Mouse (Mus musculus) frontal cortex, postnatal 36 days (tissue): ENCODE data around the gene Vmn1r196.
"Not testable (repeated sequence)": the region's sequence is repeated elsewhere in the genome, so short reads cannot be mapped to it uniquely, and the experiment has no call there.

ENCODE experiments used
- DNase-seq, 2 experiments: peaks; one replicate each; pipeline ENCODE4 v3.0.0; 2022; ENCODE audit warnings: low spot score in 2 of 2

Gene Vmn1r196

DNA sequence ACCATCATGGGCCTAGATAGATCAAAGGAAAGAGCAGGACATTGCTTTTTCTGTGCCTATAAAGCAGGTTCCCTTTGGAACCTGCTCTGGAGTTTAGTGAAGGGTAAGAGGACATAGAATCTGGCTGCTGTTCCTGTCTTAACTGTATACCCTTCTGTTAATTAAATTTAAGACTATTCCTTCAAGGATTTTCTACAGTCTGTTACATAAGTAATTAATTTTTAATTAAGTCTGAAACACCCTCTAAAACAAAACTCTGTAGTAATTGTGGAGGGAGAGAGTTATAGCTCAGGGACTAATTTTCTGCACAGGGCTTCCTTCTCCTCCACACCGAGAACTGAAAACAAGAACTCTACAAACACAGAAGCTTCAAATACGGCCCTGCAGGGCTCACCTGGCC, at the start of gene Vmn1r196:
Gene Vmn1r196, plus strand, starts transcription at position 301 of the 400 bp plus-strand sequence.
- no peak for DNase-seq

DNA sequence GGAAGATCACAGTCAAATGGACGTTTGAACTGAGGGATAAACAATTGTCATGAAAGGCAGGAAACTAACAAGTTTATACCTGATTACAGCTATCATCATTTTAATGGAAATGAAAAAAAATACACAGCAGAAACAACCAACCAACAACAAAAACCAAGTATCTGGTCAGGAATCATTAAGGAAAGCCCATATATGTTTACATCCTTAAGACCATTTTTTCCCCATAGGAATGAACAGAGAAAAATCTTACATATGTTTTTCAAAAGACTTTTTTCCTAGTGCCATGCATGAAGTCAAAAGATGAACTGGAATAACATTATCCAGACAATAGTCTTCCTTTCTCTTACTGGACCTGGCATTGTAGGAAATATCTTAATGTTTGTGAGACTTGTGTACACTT, 45.8 kb upstream of the Vmn1r196 start, which contains the start of gene Vmn1r194:
Gene Vmn1r194, plus strand, starts transcription at position 301 of the 400 bp plus-strand sequence.
- no peak for DNase-seq

DNA sequence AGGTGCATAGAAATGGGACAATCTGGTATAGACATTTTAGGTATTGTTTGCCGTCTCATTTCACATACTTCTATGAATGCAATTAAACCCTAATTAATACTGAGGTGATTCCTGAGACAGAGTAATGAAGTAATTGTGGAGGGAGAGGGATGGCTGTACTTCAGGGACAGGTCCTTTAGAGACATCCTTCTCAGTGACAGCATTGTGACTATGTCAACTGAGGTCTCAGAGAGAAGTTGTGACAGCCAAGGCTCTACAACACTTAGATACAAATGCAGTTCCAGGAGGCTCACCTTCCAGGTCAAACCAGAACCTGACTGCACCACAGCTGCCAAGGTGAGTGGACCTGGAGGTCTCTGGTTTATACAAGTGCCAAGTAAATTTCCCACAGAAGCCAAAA, 19.5 kb upstream of the Vmn1r196 start, which contains the start of gene Vmn1r195:
Gene Vmn1r195, plus strand, starts transcription at position 301 of the 400 bp plus-strand sequence.
- not testable (repeated sequence) for DNase-seq

DNA sequence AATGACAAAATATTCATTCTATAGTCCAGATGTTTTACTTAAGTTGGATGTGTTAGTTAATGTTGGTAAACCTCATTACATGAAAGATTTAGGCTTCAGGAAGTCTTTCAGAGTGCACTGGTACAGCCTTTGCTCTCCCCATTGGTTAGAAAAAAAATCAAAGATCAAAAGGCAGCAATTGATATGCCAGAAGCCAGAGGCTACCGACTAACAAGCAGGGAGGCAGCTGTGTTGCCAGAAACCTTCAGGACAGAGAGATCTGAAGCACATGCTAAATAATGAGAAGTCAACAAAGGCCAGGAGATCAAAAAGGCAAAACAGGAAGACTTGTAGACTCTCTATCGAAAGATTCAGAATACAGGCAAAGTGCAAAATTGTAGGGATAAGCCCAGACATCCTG, 18.0 kb upstream of the Vmn1r196 start:
- DNase-seq, result no peak

DNA sequence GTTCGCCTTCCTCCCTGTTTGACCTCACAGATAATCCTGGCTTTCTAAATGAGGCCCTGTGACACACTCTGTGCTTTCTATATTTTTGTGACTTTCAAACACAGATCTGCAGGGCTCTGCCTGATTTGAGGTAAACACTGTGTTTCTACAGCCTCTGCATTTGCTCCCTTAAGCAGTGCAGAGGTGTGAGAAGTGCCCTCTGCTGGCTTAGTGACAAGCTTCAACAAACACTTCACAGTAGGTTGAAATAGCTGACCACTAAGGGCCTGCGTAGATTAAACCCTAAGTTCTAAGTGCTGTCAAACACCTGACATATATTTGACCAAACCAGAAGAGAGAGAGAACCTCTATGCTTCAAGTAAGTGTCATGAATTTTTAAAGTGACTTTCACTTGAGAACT, 5.1 kb upstream of the Vmn1r196 start:
- no peak for DNase-seq

DNA sequence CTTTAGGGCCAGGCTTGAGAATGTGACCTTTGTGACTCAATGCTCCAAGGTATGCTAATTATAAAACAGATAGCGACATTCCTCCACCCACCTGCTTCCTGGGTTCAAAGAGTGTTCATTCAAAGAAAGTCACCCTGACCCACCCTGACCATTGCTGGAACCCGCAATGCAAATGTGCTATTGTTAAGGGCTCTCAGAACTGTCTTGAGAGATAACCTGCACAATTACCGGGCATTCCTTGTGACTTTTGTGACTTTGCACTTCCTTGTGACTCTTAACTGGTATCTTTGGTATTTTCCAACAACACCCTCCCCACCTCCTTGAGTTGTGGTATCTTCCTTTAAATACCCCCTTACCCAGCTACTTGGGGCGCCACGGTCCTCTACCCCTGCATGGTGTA, 18.4 kb downstream of the Vmn1r196 start:
- not testable (repeated sequence) for DNase-seq

DNA sequence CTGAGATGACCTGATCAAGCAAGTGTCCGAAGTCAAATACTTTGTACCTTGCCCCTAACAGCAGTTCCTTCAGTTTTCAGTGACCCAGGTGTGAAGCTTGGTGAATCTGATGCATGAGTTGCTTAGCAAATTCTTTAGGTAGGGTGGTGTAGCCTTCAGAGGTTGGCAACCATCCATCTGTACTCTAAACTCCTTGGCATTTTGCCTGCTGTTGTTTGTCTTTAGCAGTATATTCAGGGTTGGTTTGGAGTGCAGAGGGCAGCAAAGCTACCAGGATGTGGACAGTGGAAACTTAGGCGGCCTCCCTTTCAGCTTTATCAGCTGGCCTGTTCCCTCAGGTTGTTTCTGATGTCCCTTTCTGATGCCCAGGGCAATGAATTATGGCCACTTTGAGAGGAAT, 25.6 kb downstream of the Vmn1r196 start:
- no peak for DNase-seq

DNA sequence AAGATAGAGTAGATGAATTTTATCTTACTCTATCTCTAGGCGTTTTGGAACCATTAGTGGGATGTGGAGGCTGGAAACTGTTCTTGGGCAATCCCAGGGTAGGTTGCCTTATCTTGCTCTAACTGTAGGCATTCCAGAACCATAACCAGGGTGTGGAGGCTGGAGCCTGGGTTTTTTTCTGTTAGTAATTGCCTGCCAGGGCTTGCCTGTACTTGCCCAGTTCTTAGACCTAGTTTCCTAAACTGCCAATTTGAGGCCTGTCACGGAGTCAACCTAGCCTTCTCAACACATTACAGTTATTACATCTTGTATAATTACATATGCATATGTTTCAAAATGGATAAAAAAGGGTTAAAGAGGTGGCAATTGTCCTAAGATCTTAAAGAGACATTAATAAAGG, 27.6 kb downstream of the Vmn1r196 start:
- no peak for DNase-seq

DNA sequence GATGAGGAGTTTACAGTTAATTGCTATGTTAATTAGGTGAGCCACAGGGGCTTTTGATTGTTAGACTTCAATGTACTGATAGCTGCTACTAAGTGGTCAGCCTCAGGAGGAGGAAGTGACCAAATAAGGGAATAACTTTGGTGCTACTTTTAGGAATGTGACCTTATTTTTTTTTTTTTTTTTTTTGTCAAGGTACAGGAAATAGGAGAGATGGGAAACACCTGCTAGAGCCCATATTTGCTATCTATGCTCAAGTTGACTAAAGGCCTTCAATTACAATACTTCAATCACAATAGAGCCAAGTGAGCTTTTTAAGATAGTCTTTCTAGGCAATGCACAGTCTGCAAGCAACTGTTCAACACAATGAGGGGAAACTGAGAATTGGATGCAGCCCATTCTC, 30.4 kb downstream of the Vmn1r196 start:
- DNase-seq, result no peak

DNA sequence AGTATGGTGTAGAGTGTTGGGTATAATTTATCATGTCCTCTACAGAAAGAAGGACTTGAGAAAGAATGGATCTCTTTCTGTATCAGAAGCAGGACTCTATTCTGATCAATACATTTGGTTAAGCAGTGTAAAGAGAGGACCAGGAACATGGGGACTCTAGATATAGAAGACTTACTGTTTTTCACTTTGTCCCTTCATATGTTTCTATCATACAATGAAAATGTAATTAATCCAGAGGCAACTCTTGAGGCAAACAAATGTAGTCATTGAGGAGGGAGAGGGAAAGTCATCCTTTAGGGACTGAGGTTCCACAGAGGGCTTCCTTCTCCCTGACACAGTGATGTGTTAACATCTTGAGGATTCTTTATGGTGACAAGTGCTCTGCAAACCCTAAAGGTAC, 34.6 kb downstream of the Vmn1r196 start, which contains the start of gene Vmn1r197:
Gene Vmn1r197, plus strand, starts transcription at position 301 of the 400 bp plus-strand sequence.
- DNase-seq, result no peak

DNA sequence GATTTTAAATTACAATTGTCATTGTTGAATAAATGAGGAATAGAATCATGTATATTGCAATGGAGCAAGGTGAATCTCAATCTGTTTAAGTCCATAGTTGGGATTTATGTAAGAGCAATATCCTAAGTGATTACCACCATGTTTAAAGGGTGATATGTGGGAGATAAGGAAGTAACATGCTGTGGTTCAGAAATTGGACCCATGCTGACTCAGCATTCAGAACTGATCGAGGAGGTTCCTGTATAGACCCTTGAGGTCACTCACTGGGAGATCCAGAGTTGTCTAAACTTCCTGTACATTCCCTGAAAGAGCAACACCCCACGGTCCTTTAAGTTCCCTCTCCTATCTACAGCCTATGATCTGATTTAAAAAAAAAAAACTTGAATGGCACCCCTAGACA, 43.5 kb downstream of the Vmn1r196 start:
- DNase-seq, result no peak

DNA sequence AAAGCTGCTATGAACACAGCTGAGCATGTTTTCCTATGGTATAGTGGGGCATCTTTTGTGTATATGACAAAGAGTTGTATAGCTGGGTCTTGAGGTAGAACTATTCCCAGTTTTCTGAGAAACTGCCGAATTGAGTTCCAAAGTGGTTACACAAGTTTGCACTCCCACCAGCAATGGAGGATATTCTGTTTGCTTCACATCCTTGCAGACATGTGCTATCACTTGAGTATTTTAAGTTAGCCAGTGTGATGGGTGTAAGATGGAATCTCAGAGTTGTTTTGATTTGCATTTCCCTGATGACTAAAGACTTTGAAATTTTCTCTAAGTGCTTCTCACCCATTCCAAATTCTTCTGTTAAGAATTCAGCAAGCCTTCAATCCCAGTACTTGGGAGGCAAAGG, 45.8 kb downstream of the Vmn1r196 start:
- DNase-seq, result peak in 1 of 2 experiments; percentile 5
